Mouse (Mus musculus) ES-E14 (cell line): ENCODE results near the gene Mrpl53. TPM values are rescaled to one million over a fixed set of nuclear protein-coding genes. Genes with fewer than 3 reads are reported as not detected.

ENCODE experiments used
- DNase-seq: peaks from one replicate; pipeline ENCODE4 v3.0.0-alpha.2; 2013; ENCODE audit warnings: low read depth, low spot score
- H3K27ac ChIP-seq: 2 replicates; pipeline ENCODE4 v1.5.1; 2012; ENCODE audit warnings: low read depth, mild to moderate bottlenecking, low read length, moderate library complexity, mixed read lengths; ENCODE audit not compliant: poor library complexity, insufficient read depth, severe bottlenecking
- H3K36me3 ChIP-seq: 2 replicates; pipeline ENCODE4 v1.6.1; 2012; ENCODE audit warnings: mild to moderate bottlenecking, low read length, moderate library complexity, mixed read lengths; ENCODE audit not compliant: control insufficient read depth, poor library complexity, insufficient read depth, severe bottlenecking
- H3K4me1 ChIP-seq, 2 experiments: fragments of 150-350 bp in 1 of 2; sonication (generic) in 1 of 2; 2 replicates each; pipeline ENCODE4 v1.6.1; 2012; ENCODE audit warnings: low read length in 2 of 2, mild to moderate bottlenecking in 1 of 2, mixed read lengths in 1 of 2; ENCODE audit not compliant: control insufficient read depth in 2 of 2, insufficient read depth in 2 of 2, poor library complexity in 1 of 2
- H3K4me3 ChIP-seq, 2 experiments: fragments of 150-350 bp in 1 of 2; sonication (generic) in 1 of 2; 2 replicates each; pipeline ENCODE4 v1.5.1; 2012; ENCODE audit warnings: low read length in 2 of 2, low read depth in 1 of 2, mild to moderate bottlenecking in 1 of 2, mixed read lengths in 1 of 2; ENCODE audit not compliant: insufficient read depth in 1 of 2, poor library complexity in 1 of 2, severe bottlenecking in 1 of 2
- H3K9ac ChIP-seq: 2 replicates; pipeline ENCODE4 v1.6.1; 2012; ENCODE audit warnings: low read depth, mild to moderate bottlenecking, low read length, mixed read lengths; ENCODE audit not compliant: poor library complexity, insufficient read depth, severe bottlenecking
- H3K9me3 ChIP-seq: fragments of 150-350 bp; sonication (generic); 2 replicates; pipeline ENCODE4 v1.6.1; 2012; ENCODE audit warnings: low read depth, mild to moderate bottlenecking, low read length; ENCODE audit not compliant: control insufficient read depth, insufficient read depth
- CHD2 ChIP-seq: IDR thresholded peaks from 2 replicates; pipeline ENCODE4 v1.6.1; 2014; ENCODE audit warnings: mild to moderate bottlenecking, low read depth, low read length, inconsistent platforms
- HCFC1 ChIP-seq: IDR thresholded peaks from 2 replicates; pipeline ENCODE4 v1.6.1; 2012; ENCODE audit warnings: low read length, inconsistent platforms, borderline replicate concordance; ENCODE audit not compliant: insufficient read depth
- MAFK ChIP-seq: IDR thresholded peaks from 2 replicates; pipeline ENCODE4 v1.6.1; 2014; ENCODE audit warnings: mild to moderate bottlenecking, low read depth, low read length, inconsistent platforms; ENCODE audit not compliant: insufficient read depth
- ZC3H11A ChIP-seq: IDR thresholded peaks from 2 replicates; pipeline ENCODE4 v1.6.1; 2012; ENCODE audit warnings: low read depth, mild to moderate bottlenecking, inconsistent platforms, low read length, borderline replicate concordance
- ZNF384 ChIP-seq: IDR thresholded peaks from 2 replicates; pipeline ENCODE4 v1.6.1; 2012; ENCODE audit warnings: low read depth, low read length, inconsistent platforms
- in situ Hi-C, 2 experiments: fragments of 600-800 bp; cut with MboI; formaldehyde crosslinking; loops; one replicate each; pipeline ENCODE4 v1.15.1; 2025; ENCODE audit warnings: low sequenced_read_pairs in 2 of 2, inconsistent platforms in 1 of 2; ENCODE audit not compliant: unreplicated experiment in 2 of 2
- total RNA-seq: library from RNA; depleted of rRNA; stranded (reverse); fragments of 300-350 nt; gene quantifications from 2 replicates; pipeline ENCODE4 v1.2.3, GENCODE M21; 2012

Mrpl53 gene
- total RNA-seq, 1 experiment, result 53.9 TPM

DNA sequence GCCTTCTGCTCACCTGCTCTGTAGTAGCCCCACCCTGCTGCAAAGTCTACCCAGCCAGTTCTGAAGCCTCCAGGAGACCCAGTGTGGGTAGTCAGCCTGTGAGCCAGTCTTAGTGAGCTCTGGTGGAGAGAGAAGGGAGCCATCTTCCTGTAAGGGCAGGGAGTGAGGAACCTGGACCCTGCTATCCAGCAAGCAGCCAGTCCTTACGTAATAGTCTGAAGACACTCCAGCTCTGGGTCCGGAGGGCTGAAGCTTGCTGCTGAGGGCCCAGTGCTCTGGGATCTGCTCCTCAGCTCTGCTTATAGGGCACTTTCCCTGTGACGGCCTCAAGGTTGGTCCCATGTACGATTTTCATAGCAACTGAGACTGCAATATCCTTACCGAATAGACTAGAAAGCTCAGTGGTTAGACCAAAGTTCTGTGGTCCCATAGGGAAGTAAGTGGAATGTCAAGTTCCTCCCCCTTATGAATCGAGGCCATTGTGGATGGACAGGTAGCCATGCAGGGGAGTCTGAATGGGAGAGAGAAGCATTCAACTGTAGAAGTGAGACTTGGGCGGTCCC lies 26.2 kb downstream of the Mrpl53 start, which contains the start of gene Rtkn:
Gene Rtkn, plus strand, starts transcription at position 513 of the 563 bp plus-strand sequence.
- Histone ChIP-seq H3K27ac (no peak within 1 kb of the TSS), H3K4me3 (peak within 1 kb of the TSS; percentile 26 to 54; a peak in 3 of 4 replicates), H3K9ac (no peak within 1 kb of the TSS), H3K4me1 (peaks cover 3 to 10% of the 10 kb centered on the region in 2 experiments; a peak in 2 of 4 replicates), H3K36me3 (no peaks in the 10 kb centered on the region), H3K9me3 (no peaks in the 10 kb centered on the region)
- no peak for DNase-seq
- in situ Hi-C loops, result no loop called here
- TF ChIP-seq HCFC1 (no peak), ZNF384 (no peak), ZC3H11A (no peak), CHD2 (no peak), MAFK (no peak)

DNA sequence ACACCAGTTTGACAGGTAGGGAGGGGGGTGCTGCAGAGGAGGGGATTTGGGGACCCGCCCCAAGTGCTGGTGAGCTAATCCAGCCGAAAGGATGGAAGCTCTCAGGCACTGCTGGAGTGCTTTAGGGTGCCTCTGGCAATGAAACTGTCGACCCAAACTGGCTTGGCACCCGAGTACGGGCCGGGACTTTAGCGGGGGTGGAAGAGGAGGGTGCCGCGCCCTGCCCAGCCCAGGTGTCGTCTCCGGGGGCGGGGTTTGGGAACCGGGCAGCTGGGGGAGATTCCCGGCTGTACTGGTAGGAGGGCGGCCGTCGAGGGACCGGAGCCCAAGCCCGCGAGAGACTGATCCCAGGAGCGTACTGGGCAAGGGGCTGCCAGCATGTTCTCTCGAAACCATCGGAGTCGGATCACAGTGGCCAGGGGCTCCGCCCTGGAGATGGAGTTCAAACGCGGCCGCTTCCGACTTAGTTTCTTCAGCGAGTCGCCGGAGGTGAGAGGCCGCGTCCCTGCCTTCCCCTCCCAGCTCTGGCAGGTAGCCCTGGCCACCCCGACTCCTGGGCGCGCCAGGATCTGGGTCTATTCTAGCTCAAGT lies 26.8 kb downstream of the Mrpl53 start:
- TF ChIP-seq CHD2 (no peak), HCFC1 (no peak), MAFK (no peak), ZC3H11A (no peak), ZNF384 (no peak)
- in situ Hi-C loops, result no loop called here
- Histone ChIP-seq H3K27ac (no peak overlapping the region), H3K9ac (no peak overlapping the region), H3K36me3 (no peaks in the 10 kb centered on the region), H3K9me3 (no peaks in the 10 kb centered on the region), H3K4me3 (peak overlapping the region; percentile 26 to 54; a peak in 3 of 4 replicates), H3K4me1 (peaks cover 3 to 10% of the 10 kb centered on the region in 2 experiments; a peak in 2 of 4 replicates)
- no peak for DNase-seq

DNA sequence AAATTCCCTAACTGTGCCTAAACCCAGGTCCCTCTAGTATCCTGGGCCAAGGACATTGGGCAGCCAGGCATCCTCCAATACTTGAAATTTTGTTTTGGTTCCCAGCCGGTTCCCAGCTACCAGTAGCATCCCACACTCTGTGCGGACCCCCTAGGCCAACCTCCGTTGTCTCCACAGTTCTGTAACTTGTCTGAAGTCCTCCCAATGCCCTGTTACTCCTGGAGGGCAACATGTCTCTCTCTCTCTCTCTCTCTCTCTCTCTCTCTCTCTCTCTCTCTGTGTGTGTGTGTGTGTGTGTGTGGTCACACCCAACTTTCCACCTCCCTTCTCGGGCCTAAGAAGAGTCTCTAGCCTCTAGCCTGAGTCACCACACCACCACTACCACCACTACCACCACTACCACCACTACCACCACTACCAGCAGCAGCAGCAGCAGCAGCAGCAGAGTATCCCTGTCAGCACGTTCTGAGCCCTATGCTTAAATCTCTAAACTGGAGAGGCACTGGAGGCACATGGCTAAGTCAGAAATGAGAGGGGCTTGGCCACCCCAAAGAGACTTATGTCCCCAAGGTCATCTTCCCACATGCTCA lies 27.5 kb downstream of the Mrpl53 start:
- Histone ChIP-seq H3K9me3 (no peaks in the 10 kb centered on the region), H3K4me3 (peak overlapping the region in 1 of 2 experiments; percentile 69; a peak in 1 of 4 replicates), H3K27ac (no peak overlapping the region), H3K9ac (no peak overlapping the region), H3K4me1 (peaks cover 3 to 10% of the 10 kb centered on the region in 2 experiments; a peak in 2 of 4 replicates), H3K36me3 (no peaks in the 10 kb centered on the region)
- no peak for DNase-seq
- no peak for TF ChIP-seq HCFC1
- TF ChIP-seq CHD2, result no peak
- TF ChIP-seq MAFK, result no peak
- no peak for TF ChIP-seq ZC3H11A
- no peak for TF ChIP-seq ZNF384
- in situ Hi-C loops, result no loop called here

DNA sequence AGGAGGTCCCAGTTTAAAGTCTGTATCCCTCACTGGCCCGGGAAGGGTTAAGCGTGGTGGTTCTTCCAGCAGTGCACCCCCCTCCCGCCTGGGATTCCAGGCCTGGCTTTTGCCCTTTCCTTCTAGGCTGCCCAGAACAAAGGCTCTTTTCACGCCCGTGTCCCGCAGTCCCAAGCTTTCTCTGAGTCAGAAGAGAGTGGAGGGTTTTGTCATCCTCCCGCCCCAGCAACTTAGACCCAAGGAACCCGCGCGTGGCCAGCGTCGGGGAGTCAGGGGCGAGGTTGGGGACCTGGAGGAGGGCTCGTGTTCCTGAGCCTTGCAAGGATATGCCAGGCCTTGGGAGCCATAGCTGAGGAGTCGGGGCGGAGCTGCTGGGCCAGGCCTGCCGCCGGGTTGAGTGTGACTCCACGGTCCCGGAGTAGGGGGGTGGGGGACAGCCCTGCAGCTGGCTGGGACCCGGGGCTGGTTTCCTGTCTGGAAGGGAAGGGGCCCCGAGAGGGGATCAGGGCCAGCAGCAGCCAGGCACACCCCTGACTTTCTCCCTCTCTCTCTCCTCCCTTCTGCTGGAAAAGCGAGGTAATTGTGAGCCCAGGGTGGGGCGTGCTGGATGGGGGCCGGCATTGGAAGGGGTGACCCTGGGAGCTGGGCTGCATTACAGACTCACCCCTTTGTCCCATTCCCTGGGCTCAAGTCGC lies 28.2 kb downstream of the Mrpl53 start:
- peak overlapping the region; percentile 51 to 69 for H3K4me3 ChIP-seq
- no peaks in the 10 kb centered on the region for H3K36me3 ChIP-seq
- peak overlapping the region; percentile 40 for H3K9ac ChIP-seq
- in situ Hi-C loops, result no loop called here
- no peak for TF ChIP-seq HCFC1
- TF ChIP-seq ZNF384, result no peak
- TF ChIP-seq MAFK, result no peak
- no peak for TF ChIP-seq CHD2
- TF ChIP-seq ZC3H11A, result no peak
- no peak overlapping the region for H3K27ac ChIP-seq
- DNase-seq, result no peak
- peaks cover 3 to 10% of the 10 kb centered on the region in 2 experiments; a peak in 2 of 4 replicates for H3K4me1 ChIP-seq
- H3K9me3 ChIP-seq, result no peaks in the 10 kb centered on the region
